Mouse (Mus musculus): ENCODE measurements around the gene Il12b. TPM values are rescaled to one million over a fixed set of nuclear protein-coding genes. Genes with fewer than 3 reads are reported as not detected.
"Not testable (repeated sequence)": the region's sequence is repeated elsewhere in the genome, so short reads cannot be mapped to it uniquely, and the experiment has no call there.

Il12b gene
- total RNA-seq, 2 experiments from 2014 or later, result not detected

DNA sequence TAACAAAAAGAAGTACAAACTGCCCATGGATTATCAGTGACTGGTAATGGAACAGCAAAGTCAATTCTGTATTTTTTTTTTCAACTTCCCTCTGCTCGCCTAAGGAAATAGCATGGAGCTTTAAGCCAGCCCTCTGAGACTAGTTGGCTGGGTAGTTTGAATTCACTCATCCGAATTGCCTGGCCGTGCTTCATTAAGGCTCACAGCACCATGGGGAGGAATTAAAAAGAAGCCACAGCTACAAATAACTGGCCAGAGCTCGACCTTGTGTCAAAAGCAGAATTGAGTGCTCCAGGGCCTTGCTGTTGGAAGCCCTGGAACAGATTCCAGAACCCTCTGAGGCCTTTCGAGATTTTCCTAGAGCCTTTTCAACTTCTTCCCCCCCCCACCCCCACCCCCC, 8.8 kb downstream of the Il12b start:
- intact Hi-C loops (cut with DNase I), result no loop called here
- DNase-seq (ENCODE audit: low spot score), result no peak

DNA sequence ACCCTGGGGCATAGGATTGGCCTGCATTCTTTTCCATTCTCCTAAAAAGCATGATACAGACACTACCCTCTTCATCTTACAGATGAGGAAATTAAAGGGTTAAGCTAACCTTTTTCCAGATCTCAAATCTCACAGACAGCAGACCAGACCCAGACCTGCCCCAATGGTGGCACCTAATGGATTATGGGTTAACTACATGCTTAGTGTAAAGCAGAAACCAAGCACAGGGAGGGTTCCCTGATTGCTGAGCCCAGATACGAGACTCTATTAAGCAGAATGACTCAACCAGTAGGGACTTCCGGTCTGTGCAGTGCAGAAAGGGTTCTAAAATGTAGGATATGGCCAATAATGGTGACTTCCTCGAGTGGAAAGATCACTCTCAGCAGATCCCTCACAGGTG, 10.6 kb downstream of the Il12b start:
- intact Hi-C loops (cut with DNase I), result no loop called here
- no peak for DNase-seq (ENCODE audit: low spot score)

DNA sequence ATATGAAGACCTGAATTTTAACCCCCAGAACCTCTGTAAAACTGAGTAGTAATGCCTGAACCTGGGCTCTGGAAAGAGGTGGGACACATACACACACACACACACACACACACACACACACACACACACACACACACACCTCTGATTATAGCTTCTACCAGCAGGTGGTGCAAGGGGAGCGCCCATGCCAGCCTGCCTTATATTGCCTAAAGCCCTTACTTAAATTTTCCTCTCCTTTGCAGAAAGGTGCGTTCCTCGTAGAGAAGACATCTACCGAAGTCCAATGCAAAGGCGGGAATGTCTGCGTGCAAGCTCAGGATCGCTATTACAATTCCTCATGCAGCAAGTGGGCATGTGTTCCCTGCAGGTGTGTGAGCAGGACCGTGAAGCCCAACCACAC, 12.4 kb downstream of the Il12b start:
- DNase-seq (ENCODE audit: low spot score), result no peak
- intact Hi-C loops (cut with DNase I), result no loop called here

DNA sequence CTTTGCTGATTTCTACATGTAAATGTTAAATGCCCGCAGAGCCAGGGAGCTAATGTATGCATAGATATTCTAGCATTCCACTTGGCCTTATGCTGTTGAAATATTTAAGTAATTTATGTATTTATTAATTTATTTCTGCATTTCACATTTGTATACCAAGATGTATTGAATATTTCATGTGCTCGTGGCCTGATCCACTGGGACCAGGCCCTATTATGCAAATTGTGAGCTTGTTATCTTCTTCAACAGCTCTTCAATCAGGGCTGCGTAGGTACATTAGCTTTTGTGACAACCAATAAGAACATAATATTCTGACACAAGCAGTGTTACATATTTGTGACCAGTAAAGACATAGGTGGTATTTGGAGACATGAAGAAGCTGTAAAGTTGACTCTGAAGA, 13.5 kb downstream of the Il12b start:
- intact Hi-C loops (cut with DNase I), result no loop called here

DNA sequence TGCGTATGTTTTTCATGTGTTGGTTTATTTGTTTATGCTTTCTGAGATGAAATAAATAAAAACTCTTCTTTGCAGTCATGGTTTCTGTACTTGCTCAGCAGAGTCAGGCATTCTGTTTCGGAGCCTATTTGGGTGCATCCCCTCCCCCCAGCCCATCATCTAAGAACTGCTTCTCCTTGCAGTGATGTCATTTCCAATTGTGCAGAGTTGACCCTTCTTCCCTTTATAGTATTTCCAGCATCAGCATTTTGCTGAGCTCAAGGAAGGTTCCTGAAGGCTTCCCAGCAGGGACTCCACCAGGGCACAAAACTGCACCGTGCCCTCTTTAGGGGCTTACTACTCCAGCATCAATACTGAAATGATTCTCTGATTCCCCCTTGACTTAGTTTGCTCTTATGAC, 14.7 kb downstream of the Il12b start:
- intact Hi-C loops (cut with DNase I), result no loop called here

More for the DNA sequence above, 13.5 kb downstream of the Il12b start:
- no peak for DNase-seq (ENCODE audit: low spot score)

DNA sequence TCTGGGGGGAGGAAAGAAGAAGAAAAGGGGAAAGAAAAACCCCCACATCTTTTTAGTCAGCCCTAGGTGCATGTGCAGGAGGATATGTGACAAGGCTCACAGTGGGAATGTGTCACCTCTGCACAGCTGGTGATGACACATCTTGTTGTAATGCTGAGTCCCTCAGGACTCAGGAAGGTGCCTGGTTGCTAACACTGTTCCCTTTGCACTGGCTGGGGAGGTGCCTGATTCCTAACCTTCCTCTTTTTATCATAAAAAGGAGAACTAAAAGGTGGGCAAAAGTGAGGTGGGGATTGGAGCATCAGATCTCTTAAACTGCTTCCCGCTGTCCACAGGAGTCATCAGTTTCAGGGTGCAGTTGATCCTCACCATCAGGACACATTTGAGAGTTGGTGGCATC, 17.5 kb downstream of the Il12b start:
- DNase-seq (ENCODE audit: low spot score), result no peak
- intact Hi-C loops (cut with DNase I), result no loop called here

More for the DNA sequence above, 14.7 kb downstream of the Il12b start:
- DNase-seq (ENCODE audit: low spot score), result no peak

DNA sequence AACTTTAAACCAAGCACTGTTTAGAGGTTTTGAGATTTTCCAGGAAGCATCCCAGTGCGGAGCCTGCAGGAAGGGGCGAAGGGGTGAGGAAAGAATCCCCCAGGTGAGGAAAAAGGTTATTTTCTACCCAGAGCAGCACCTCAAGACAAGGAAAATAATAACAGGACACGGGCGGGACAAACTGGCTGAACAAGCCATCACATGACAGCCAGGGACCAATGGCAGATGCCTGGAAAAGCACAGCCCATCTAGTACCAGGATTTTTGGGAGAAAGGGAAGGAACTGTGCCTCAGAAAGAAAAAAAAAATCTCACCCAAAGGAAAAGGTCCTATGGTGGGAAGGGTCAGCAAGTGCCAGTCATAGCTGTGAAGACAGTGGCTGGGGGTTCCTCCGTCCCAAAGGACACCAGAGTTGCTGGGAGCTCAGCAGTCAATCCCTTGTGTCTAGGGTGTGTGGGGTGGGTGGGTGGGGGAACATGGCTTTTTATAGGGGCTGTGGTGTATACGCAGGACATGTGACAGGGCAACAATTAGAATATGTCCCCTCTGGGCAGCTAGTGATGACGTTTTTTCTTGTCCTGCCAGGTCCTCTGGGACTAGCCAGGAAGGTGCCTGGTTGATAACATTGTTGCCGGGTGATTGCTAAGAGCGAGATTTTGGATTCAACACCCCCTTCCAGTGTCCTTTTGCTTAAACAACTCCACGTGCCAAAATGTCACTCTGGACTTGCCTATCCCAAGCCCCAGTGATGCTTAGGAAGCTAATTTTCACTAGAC, 22.7 kb downstream of the Il12b start:
- DNase-seq (ENCODE audit: low spot score), result no peak
- intact Hi-C loops (cut with DNase I), result no loop called here

DNA sequence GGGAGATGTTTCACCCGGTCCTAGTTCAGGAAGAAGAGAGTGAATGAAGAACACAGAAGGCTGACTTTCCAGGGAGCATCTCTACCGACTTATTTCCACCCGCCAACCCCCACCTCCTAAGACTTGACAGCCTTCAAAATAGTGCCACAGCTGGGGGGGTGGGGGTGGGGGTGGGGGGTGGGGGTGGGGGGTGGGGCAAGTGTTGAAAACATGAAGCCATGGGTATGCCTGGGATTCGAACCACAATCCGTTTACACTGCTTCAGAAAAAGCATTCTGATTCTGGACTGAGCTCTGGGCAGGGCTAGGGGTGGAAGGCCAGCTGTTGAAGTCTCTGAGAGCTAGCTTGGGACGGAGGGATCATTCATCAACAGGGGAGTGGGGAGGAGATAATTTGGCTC, 23.4 kb downstream of the Il12b start:
- intact Hi-C loops (cut with DNase I), result no loop called here
- DNase-seq (ENCODE audit: low spot score), result no peak

DNA sequence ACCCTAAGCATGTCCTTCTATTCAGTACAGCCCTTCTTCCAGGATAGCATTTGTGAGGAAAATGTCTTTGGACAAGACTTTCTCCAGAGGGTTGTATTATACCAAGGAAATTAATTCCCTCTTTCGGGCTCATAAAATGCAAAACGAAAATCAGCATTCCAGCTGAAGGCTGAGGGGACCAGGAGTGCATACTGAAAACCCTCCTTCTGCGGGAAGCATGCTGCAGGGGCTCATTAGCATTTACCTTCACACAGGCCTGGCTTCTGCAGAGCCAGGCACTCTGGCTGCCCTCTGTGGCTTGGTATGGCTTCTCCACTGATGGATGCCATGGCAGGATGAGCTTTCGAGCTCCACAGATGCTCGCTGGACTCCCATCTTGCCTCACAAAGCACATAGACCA, 24.1 kb downstream of the Il12b start:
- no peak for DNase-seq (ENCODE audit: low spot score)
- intact Hi-C loops (cut with DNase I), result no loop called here

DNA sequence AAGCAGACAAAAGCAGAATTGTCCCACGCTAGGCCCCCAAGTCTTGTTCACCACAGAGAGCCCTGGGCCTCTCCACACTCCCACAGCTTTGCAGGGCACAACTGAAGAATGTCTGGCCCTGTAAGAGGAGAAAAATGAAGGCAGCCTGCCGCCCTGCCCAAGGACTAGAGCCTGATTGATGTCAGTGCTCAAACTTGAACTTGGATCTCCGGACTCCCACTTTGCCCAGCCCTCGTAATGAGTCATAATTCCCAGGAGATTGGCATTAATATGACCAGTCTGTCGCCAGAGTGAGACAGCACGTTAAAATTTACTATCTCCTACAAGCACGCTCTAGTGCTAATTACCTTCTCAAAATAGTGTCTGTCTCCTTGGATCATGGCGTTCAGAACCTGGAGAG, 25.1 kb downstream of the Il12b start:
- intact Hi-C loops (cut with DNase I), result no loop called here
- no peak for DNase-seq (ENCODE audit: low spot score)

DNA sequence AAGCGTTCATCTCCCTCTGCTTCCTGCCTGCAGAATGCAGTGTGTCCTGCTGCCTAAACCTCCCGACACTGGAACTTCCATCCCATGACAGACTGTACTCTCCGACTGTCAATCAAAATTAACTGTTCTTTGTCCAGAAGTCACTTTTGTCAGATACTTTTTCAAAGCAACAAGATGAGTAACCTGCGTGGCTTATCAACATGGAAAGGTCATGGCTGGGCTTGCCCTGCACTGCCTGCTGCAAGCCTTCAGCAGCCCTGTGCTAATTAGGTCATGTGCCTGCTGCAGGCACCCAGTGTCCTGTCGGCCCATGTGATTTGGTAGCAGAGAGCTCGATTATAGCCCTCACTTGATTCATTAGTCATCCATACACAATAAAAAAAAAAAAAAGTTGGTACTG, 25.8 kb downstream of the Il12b start:
- DNase-seq (ENCODE audit: low spot score), result no peak
- intact Hi-C loops (cut with DNase I), result no loop called here

DNA sequence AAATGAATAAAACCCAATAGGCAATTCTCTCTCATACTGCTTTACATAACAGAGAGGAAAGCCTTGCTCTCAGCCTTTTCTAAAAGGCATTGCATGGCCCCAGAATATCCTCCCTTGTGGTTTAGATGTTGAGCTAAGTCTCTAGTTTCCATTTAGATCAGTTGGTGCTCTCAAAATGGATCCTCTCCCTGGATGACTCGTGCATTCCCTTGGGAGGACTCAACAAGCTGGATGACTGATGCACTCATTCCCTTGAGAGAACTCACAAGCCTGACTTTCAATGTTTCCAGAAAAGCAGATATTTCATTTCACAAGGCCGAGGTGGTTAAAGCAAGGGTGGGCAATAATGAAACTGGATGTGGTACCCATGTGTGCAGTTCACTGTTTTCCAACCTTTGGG, 28.1 kb downstream of the Il12b start:
- no peak for DNase-seq (ENCODE audit: low spot score)
- intact Hi-C loops (cut with DNase I), result no loop called here

DNA sequence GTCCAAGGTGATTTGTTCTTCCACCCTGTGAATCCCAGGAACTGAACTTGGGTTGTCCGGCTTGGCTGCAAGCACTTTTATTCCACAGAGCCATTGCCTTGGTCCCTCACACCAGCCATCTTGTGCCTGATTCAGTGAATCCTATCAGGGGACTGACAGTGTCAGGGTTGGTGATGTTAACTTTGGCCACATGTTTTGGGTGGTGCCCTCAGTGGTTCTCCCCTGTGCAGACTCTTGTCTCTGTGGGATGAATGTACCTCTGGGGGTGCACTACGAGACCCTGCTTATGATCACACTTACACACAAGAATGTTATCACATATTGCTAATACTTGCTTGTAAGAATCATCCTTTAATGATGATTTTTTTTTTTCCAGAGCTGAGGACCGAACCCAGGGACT, 30.2 kb downstream of the Il12b start:
- intact Hi-C loops (cut with DNase I), result no loop called here
- DNase-seq (ENCODE audit: low spot score), result no peak

DNA sequence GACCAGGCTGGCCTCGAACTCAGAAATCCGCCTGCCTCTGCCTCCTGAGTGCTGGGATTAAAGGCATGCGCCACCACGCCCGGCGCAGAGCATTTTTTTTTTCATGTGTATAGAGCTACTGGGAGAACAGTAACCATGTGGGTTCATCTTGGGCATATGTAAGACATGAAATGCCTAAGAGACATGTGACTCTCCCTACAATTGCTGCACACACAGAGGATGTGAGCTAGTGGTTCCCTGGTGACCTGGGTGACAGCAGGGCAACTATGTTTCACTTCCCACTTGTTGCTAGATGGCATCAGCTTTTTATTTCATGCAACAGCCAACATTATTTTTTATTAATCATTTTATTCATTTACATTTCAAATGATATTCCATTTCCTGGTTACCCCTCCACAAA, 37.9 kb downstream of the Il12b start:
- intact Hi-C loops (cut with DNase I), result no loop called here

DNA sequence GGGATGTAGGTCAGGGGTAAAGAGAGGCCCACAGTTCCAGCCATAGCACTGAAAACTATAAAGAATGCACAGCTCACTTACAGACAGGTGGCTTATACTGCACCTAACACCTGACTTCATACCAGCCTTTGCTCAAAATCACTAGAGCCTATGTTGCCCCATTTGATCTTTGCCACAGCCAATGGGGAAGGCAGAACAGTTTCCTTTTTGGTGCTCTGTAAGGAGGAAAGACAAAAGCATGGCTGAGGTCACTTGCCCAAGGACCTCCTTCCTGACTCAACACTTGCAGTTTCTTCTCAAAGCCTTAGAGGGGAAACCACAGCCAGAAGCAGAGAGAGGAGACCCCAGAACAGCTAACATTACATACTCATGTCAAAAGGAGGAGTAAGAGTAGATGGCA, 51.2 kb downstream of the Il12b start:
- DNase-seq (ENCODE audit: low spot score), result no peak
- intact Hi-C loops (cut with DNase I), result loop anchor here (10.0 kb wide), 1 partner anchor 956 kb away; no protein-coding TSS in a partner anchor

More for the DNA sequence above, 37.9 kb downstream of the Il12b start:
- DNase-seq (ENCODE audit: low spot score), result no peak

DNA sequence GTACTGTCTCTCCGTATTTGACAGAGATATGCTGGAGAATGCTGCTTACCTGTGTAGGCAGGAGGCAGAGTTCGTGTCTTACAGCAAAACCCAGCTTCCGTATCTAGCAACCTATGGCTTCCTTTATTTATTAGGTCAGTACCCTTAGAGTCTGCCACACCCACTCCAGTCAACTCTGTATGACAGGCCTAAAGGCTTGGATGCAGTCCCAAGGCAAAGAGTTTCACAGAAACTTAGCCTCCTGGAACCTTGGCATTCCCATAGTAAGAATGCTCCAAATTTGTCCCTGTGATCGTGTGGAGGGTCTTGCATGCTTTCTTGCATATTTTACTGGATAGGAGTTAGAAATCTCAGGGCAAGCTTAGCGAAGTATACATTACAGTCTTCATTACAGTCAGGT, 52.2 kb downstream of the Il12b start:
- not testable (repeated sequence) for DNase-seq (ENCODE audit: low spot score)
- intact Hi-C loops (cut with DNase I), result loop anchor here (2.0 to 10.0 kb wide), 2 partner anchors 685 to 957 kb away; no protein-coding TSS in a partner anchor

DNA sequence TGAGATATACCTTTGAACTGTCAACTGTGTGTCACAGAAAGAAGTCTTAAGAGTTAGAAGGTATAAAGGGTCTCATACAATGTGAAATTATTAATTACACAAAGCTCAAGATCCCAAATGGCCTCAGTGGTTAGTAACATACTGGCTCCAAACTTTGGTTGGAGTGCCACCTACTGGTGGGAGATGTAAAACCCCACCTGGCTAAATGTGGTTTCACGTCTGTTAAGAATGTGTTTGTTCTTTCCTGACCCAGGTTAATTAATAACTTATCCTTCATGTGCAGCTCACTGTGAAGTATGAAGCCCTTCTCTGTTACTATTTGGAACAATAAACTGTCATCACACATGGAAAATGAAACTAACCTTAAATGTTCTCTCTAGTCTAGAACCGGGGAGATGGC, 53.6 kb downstream of the Il12b start:
- intact Hi-C loops (cut with DNase I), result loop anchor here (2.0 to 10.0 kb wide), 2 partner anchors 687 to 959 kb away; no protein-coding TSS in a partner anchor
- no peak for DNase-seq (ENCODE audit: low spot score)

DNA sequence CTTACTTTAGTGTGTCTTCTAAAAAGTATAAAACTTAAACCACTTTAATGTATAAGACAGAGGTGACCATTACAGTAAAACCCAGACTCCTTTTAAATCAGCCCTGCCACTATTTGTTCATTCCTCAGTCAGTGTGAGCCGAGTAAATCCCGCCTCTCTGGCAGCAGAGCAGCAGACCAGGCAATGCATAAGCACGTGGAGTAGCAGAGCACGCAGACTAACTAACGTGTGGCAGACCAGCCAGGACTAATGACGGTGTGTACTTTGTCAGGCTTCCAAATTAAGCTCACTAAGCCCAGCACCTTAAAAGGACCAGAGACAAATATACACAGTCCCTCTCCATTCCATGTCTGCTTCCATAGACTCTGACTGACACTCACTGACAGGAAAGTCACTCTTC, 61.6 kb downstream of the Il12b start:
- no peak for DNase-seq (ENCODE audit: low spot score)
- intact Hi-C loops (cut with DNase I), result no loop called here

Measured in heart, postnatal 25 days (tissue).